Mouse (Mus musculus): ENCODE measurements around the gene Dnajc13.

Gene Dnajc13

GRCm38 (mm10) chr9:104254408-104255180, 8.1 kb downstream of the Dnajc13 start:
- DNase-seq (ENCODE audit: low read depth), result no peak

- no peak for DNase-seq (ENCODE audit: low read depth)
Observed at GRCm38 (mm10) chr9:104252637-104253036, 10.1 kb downstream of the Dnajc13 start.

- no peak for DNase-seq (ENCODE audit: low read depth)
Observed at GRCm38 (mm10) chr9:104251687-104252086, 11.0 kb downstream of the Dnajc13 start.

- DNase-seq (ENCODE audit: low read depth), result no peak
Observed at GRCm38 (mm10) chr9:104251111-104251510, 11.6 kb downstream of the Dnajc13 start.

GRCm38 (mm10) chr9:104247307-104247987, 15.3 kb downstream of the Dnajc13 start:
- no peak for DNase-seq (ENCODE audit: low read depth)

GRCm38 (mm10) chr9:104243799-104244466, 18.8 kb downstream of the Dnajc13 start:
- DNase-seq (ENCODE audit: low read depth), result peak; percentile 50

- DNase-seq (ENCODE audit: low read depth), result no peak
Observed at GRCm38 (mm10) chr9:104240146-104240545, 22.6 kb downstream of the Dnajc13 start.

GRCm38 (mm10) chr9:104239076-104239475, 23.7 kb downstream of the Dnajc13 start:
- DNase-seq (ENCODE audit: low read depth), result no peak

- DNase-seq (ENCODE audit: low read depth), result no peak
Observed at GRCm38 (mm10) chr9:104236256-104236930, 26.3 kb downstream of the Dnajc13 start.

GRCm38 (mm10) chr9:104235751-104236150, 27.0 kb downstream of the Dnajc13 start:
- DNase-seq (ENCODE audit: low read depth), result no peak

- DNase-seq (ENCODE audit: low read depth), result no peak
Observed at GRCm38 (mm10) chr9:104233815-104234214, 28.9 kb downstream of the Dnajc13 start.

- no peak for DNase-seq (ENCODE audit: low read depth)
Observed at GRCm38 (mm10) chr9:104233060-104233459, 29.7 kb downstream of the Dnajc13 start.

- no peak for DNase-seq (ENCODE audit: low read depth)
Observed at GRCm38 (mm10) chr9:104232004-104232403, 30.7 kb downstream of the Dnajc13 start.

GRCm38 (mm10) chr9:104211402-104211801, 51.3 kb downstream of the Dnajc13 start:
- DNase-seq (ENCODE audit: low read depth), result no peak

- DNase-seq (ENCODE audit: low read depth), result peak; percentile 50
Observed at GRCm38 (mm10) chr9:104203851-104204250, 58.9 kb downstream of the Dnajc13 start.

GRCm38 (mm10) chr9:104194528-104194927, 68.2 kb downstream of the Dnajc13 start:
- DNase-seq (ENCODE audit: low read depth), result no peak

- DNase-seq (ENCODE audit: low read depth), result no peak
Observed at GRCm38 (mm10) chr9:104193900-104194299, 68.8 kb downstream of the Dnajc13 start.

- DNase-seq (ENCODE audit: low read depth), result no peak
Observed at GRCm38 (mm10) chr9:104193327-104193726, 69.4 kb downstream of the Dnajc13 start.

- DNase-seq (ENCODE audit: low read depth), result no peak
Observed at GRCm38 (mm10) chr9:104192513-104192912, 70.2 kb downstream of the Dnajc13 start.

- DNase-seq (ENCODE audit: low read depth), result no peak
Observed at GRCm38 (mm10) chr9:104189657-104190056, 73.1 kb downstream of the Dnajc13 start.

- no peak for DNase-seq (ENCODE audit: low read depth)
Observed at GRCm38 (mm10) chr9:104188704-104189103, 74.0 kb downstream of the Dnajc13 start.

GRCm38 (mm10) chr9:104187028-104187427, 75.7 kb downstream of the Dnajc13 start:
- no peak for DNase-seq (ENCODE audit: low read depth)
